Mouse (Mus musculus) heart, postnatal 0 days (tissue): ENCODE data around the gene 1700008O03Rik. TPM values are rescaled to one million over a fixed set of nuclear protein-coding genes. Genes with fewer than 3 reads are reported as not detected.

Experiments
- ATAC-seq: fragments of 200-750 bp; cut with Nextera tagmentation; 2 replicates; pipeline ENCODE4 v1.8.0; 2017; ENCODE audit warnings: low read depth, moderate number of reproducible peaks, moderate library complexity; ENCODE audit not compliant: insufficient read depth
- DNase-seq: peaks from one replicate; pipeline ENCODE4 v3.0.0-alpha.2; 2016; ENCODE audit warnings: low spot score
- H3K27ac ChIP-seq: fragments of 300-500 bp; sonication (generic); 2 replicates; pipeline ENCODE4 v1.5.1; 2014; ENCODE audit warnings: low read depth, mild to moderate bottlenecking
- H3K27me3 ChIP-seq: fragments of 300-500 bp; sonication (generic); 2 replicates; pipeline ENCODE4 v1.6.1; 2014; ENCODE audit warnings: low read length, mixed read lengths; ENCODE audit not compliant: control insufficient read depth, insufficient read depth
- H3K36me3 ChIP-seq: fragments of 300-500 bp; sonication (generic); replicated peaks from 2 replicates; pipeline ENCODE4 v1.6.1; 2014; ENCODE audit warnings: low read length, mixed read lengths; ENCODE audit not compliant: control insufficient read depth, insufficient read depth
- H3K4me1 ChIP-seq: fragments of 300-500 bp; sonication (generic); 2 replicates; pipeline ENCODE4 v1.6.1; 2014; ENCODE audit warnings: antibody characterized with exemption; ENCODE audit not compliant: control insufficient read depth, insufficient read depth
- H3K4me2 ChIP-seq: fragments of 300-500 bp; sonication (generic); 2 replicates; pipeline ENCODE4 v1.6.1; 2014; ENCODE audit warnings: low read depth, mild to moderate bottlenecking, low read length, moderate library complexity
- H3K4me3 ChIP-seq: fragments of 300-500 bp; sonication (generic); 2 replicates; pipeline ENCODE4 v1.5.1; 2014; ENCODE audit warnings: low read depth, low read length
- H3K9ac ChIP-seq: fragments of 300-500 bp; sonication (generic); replicated peaks from 2 replicates; pipeline ENCODE4 v1.6.1; 2014; ENCODE audit warnings: low read depth, low read length, mixed read lengths
- H3K9me3 ChIP-seq: fragments of 300-500 bp; sonication (generic); replicated peaks from 2 replicates; pipeline ENCODE4 v1.6.1; 2016; ENCODE audit warnings: low read length; ENCODE audit not compliant: control insufficient read depth
- CTCF ChIP-seq: IDR thresholded peaks from 2 replicates; pipeline ENCODE4 v1.5.1; 2016; ENCODE audit warnings: antibody characterized with exemption, control low read depth, low read depth
- EP300 ChIP-seq: IDR thresholded peaks from 2 replicates; pipeline ENCODE4 v1.6.1; 2016; ENCODE audit warnings: antibody characterized with exemption, low read depth
- WGBS: fragments of 180-500 bp; shearing (Covaris S2); extraction: QIAGEN DNeasy Blood & Tissue Kit; methylation state at CpG from one replicate; pipeline ENCODE4 v1.1.7; 2014; 5-methylcytosine and 5-hydroxymethylcytosine counted together
- polyA plus RNA-seq: library from polyadenylated mRNA; unstranded; fragments of >200 nt; fragmentation: Nextera tagmentation; extraction: Ambion mirVana; gene quantifications from 2 replicates; pipeline ENCODE4 v1.2.1, GENCODE M21; 2015
- total RNA-seq: library from RNA; depleted of rRNA; stranded (reverse); fragments of >200 nt; gene quantifications from 2 replicates; pipeline ENCODE4 v1.2.3, GENCODE M21; 2014; ENCODE audit warnings: low replicate concordance

The 1700008O03Rik gene
- total and polyA plus RNA-seq, 2 experiments from 2014 or later: 0.14 TPM; not detected in 1

- Histone ChIP-seq H3K9ac (no peak overlapping the region), H3K4me2 (no peak overlapping the region), H3K4me1 (no peaks in the 10 kb centered on the region), H3K4me3 (no peak overlapping the region), H3K27ac (no peak overlapping the region), H3K9me3 (no peaks in the 10 kb centered on the region), H3K36me3 (no peaks in the 10 kb centered on the region), H3K27me3 (0 out of 2 replicates have a peak, but pooled peaks cover 3% of the 10 kb centered on the region)
- 74% methylated on average over 4 of the region's 4 CpGs for WGBS
- ATAC-seq: no peak
- DNase-seq: no peak
- no peak for TF ChIP-seq CTCF
- TF ChIP-seq EP300: no peak
These were observed 6.2 kb upstream of the 1700008O03Rik start for GRCm38 (mm10) chr7:44391831-44392230.

DNA sequence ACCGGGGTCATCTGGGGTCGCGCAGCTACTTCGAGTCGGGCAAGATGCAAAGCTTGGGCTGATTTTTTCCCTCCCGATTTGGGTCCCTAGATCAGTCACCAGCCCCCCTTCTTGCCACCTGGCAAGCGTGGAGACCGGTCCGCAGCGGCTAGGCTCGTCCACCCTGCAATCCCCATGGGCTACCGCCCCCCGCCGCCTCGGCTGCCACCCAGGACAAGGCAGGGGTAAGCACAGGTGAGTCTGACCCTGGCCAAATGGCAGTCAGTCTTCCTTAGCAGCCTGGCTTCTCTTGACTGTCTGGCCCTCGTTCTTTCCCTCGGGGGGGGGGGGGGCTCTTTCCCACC lies 932 bp downstream of the 1700008O03Rik start:
- H3K27me3 ChIP-seq: peaks cover 14% of the 10 kb centered on the region; the same call in 1 of the 2 replicates
- WGBS: 2% methylated on average over 17 of the region's 17 CpGs
- 0 out of 2 replicates have a peak, but pooled peaks cover 3% of the 10 kb centered on the region for H3K9me3 ChIP-seq
- peak; percentile 28; the same call in 1 of the 2 replicates for ATAC-seq
- H3K4me3 ChIP-seq: peak overlapping the region; percentile 49
- H3K27ac ChIP-seq: no peak overlapping the region
- H3K9ac ChIP-seq: peak overlapping the region; percentile 8; the same call in 1 of the 2 replicates
- TF ChIP-seq EP300 (no peak), CTCF (no peak)
- H3K4me2 ChIP-seq: peak overlapping the region; percentile 87
- peaks cover 4% of the 10 kb centered on the region for H3K4me1 ChIP-seq
- H3K36me3 ChIP-seq: no peaks in the 10 kb centered on the region
- DNase-seq: no peak

DNA sequence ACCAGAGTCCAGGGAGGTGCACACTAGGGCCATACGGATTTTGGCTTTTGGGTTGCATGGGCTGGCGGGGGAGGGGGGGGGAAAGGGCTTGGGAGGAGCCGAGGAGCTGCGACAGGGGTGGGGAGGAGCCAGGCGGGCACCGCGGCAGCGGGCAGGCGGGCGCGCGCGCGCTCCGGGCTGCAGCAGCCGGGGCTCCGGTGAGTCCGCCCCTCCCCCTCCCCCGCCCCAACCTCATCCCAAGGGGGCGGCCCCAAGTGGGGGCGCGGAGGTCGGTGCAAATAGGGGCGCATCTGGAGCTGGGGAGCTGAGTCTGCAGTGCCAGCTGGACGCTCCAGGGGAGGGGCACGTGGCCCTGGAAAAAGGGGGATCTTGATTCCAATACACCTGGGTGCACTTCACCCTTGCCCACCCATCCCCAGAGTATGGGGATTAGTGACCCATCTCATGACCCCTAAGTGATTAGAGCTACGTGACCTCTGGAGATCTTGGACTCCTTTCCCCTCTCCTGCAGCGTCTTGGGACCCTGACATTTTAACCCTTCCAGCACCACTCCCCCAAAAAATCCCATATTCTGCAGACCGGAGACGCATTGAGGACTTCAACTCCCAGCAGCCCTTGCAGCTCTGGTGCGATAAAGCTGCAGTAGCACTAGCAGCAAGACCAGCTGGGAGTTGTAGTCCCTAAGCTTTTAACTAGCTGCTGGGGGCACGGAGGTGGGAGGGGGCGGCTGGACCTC lies 1.5 kb downstream of the 1700008O03Rik start, which contains the start of gene Syt3:
TSS of gene Syt3 (plus strand) at position 123 of the 736 bp plus-strand sequence.
- peak within 1 kb of the TSS; percentile 52; the same call in 1 of the 2 replicates for H3K9ac ChIP-seq
- TF ChIP-seq CTCF (no peak), EP300 (no peak)
- peak within 1 kb of the TSS; percentile 49 for H3K4me3 ChIP-seq
- peaks cover 12% of the 10 kb centered on the region; the same call in 1 of the 2 replicates for H3K27me3 ChIP-seq
- H3K4me2 ChIP-seq: peak within 1 kb of the TSS; percentile 87
- 0 out of 2 replicates have a peak, but pooled peaks cover 3% of the 10 kb centered on the region for H3K9me3 ChIP-seq
- H3K4me1 ChIP-seq: peaks cover 4% of the 10 kb centered on the region
- no peak within 1 kb of the TSS for H3K27ac ChIP-seq
- DNase-seq: peak; percentile 32
- 1% methylated on average over 32 of the region's 33 CpGs for WGBS
- H3K36me3 ChIP-seq: no peaks in the 10 kb centered on the region
- ATAC-seq: peak; percentile 78

GRCm38 (mm10) chr7:44382541-44382940 lies 3.1 kb downstream of the 1700008O03Rik start:
- Histone ChIP-seq H3K4me1 (peaks cover 12% of the 10 kb centered on the region), H3K4me3 (no peak overlapping the region), H3K27ac (no peak overlapping the region), H3K36me3 (no peaks in the 10 kb centered on the region), H3K4me2 (no peak overlapping the region), H3K9me3 (0 out of 2 replicates have a peak, but pooled peaks cover 3% of the 10 kb centered on the region), H3K27me3 (peaks cover 12% of the 10 kb centered on the region; the same call in 1 of the 2 replicates), H3K9ac (no peak overlapping the region)
- TF ChIP-seq EP300 (no peak), CTCF (no peak)
- ATAC-seq (no peak), DNase-seq (no peak)
- WGBS: 72% methylated on average over 12 of the region's 12 CpGs

- TF ChIP-seq EP300: no peak
- TF ChIP-seq CTCF: no peak
- Histone ChIP-seq H3K36me3 (no peaks in the 10 kb centered on the region), H3K27me3 (no peaks in the 10 kb centered on the region), H3K27ac (no peak overlapping the region), H3K9me3 (0 out of 2 replicates have a peak, but pooled peaks cover 3% of the 10 kb centered on the region), H3K9ac (no peak overlapping the region), H3K4me3 (no peak overlapping the region), H3K4me1 (peaks cover 13% of the 10 kb centered on the region), H3K4me2 (no peak overlapping the region)
- peak; percentile 76 for DNase-seq
- WGBS: 19% methylated on average over 4 of the region's 4 CpGs
- peak; percentile 43 for ATAC-seq
These were observed 7.3 kb downstream of the 1700008O03Rik start for GRCm38 (mm10) chr7:44378290-44378689.
